Mouse (Mus musculus) left cerebral cortex, postnatal 25 days (tissue): ENCODE measurements at regions not wholly inside any gene's neighbourhood (a gene's known extent, or its start where the extent isn't known, plus 50 kb on each side); places are given as distances from the start of the nearest gene placed in this dataset.

ENCODE experiments used
- DNase-seq, 2 experiments: peaks; one replicate each; pipeline ENCODE4 v3.0.0; 2022; ENCODE audit warnings: low spot score in 2 of 2, mixed read lengths in 1 of 2
- intact Hi-C: fragments of 180-260 bp; cut with DNase I; formaldehyde crosslinking; loops from one replicate; pipeline ENCODE4 v1.15.1; 2025

DNA sequence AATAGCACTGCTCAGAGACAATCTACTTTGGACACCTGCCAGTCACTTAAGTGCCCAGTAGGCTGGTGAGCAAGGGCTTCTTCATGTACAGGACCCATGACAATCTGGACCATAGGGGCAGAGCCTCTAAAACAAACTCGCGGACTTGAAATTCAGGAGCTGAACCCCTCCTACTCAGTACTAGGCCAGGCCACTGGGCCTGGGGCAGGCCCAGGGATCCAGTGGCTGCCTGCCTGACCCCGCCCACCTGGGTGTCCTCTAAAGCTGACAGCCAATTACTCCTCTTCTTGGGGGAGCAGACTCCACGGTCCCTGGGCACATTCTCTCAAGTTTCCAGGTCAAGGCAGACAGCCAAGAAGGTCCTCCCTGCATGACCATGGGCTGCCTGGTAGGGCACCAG, 78.3 kb upstream of the A730046J19Rik start:
- no peak for DNase-seq
- intact Hi-C loops, result no loop called here

DNA sequence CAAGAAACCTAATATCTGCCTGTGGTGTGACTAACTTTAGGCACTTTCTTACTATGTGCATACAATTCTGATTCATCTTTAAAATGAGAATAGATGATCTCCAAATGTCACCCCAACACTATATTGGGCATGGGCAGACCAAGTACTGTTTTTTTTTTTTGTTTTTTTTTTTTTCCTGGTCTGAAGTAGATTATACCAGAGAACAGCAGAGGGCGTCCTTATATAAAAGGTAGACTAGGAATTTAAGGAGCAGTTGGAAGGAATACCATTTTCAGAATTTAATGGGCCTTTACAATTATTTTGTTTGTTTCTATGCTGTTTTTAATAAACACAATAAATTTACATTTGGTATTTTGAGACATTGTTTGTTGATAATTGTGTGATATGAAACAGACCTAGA, 72.3 kb upstream of the A730046J19Rik start:
- DNase-seq, result peak in 1 of 2 experiments; percentile 5
- intact Hi-C loops, result loop anchor here (2.0 kb wide), 1 partner anchor 214 kb away; no protein-coding TSS in a partner anchor

DNA sequence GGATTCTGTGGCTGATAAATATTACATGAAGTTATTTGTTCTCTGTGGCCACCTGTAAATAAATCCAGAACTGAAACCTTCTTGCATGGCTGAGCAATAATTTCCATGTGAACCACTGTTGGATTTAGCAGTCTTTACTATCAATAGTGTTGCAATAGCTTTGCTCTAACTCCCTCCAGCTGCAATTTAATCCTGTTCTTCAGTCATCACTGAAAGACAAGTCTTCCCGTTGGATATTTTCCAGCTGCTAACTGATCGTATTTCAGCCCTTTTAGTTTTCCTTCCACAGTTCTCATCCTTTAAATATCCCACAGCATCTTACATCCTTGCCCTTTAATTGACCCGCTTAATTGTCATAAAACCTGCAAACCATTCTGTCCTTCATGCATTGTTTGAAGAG, 55.3 kb upstream of the A730046J19Rik start:
- intact Hi-C loops, result no loop called here
- no peak for DNase-seq
